Mouse (Mus musculus): ENCODE results near the gene Nr2e1. TPM values are rescaled to one million over a fixed set of nuclear protein-coding genes. Genes with fewer than 3 reads are reported as not detected.

Nr2e1 gene
- polyA plus RNA-seq, 1 experiment, result not detected

DNA sequence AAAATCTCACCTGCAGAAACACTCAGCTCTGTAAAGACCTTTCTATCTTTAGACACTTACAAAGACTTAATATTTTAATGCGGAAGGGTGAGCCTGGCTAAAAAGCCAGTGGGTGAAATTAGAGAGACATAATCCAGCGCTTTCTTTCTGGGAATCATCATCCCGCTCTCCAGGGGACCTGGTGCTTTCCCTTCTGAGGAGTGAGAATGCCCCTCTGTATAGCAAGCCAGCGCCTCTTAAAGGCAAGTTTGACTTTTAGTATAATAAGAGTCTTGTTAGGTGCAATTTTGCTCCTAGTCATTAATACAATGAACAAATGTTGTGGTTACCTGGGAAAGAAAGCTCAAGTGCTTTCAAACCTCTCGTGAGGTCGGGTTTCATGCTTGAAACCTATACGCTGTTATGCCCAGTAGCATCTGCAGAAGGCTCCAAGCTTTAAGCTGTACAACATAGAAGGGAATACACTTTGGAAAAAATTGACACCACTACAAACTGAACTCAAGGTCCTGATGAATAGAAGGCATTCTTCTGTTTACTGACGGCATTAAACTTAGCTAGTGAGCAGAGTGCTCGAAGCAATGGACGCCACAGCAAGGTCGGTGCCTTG, 59.8 kb downstream of the Nr2e1 start:
- TF ChIP-seq MYOD1 (IDR thresholded peaks at IDR 0.05; ENCODE audit: control insufficient read depth, insufficient read length, low read depth) (no peak), FOSL1 (IDR thresholded peaks at IDR 0.05; ENCODE audit: insufficient read depth, low read length, poor library complexity, severe bottlenecking) (no peak), CTCF (IDR thresholded peaks at IDR 0.05; ENCODE audit: control insufficient read depth, insufficient read depth, insufficient read length) (no peak), MYOG (IDR thresholded peaks at IDR 0.05; ENCODE audit: control insufficient read depth, extremely low read depth, insufficient read length) (no peak), USF1 (IDR thresholded peaks at IDR 0.05; ENCODE audit: low read depth) (no peak), MAX (IDR thresholded peaks at IDR 0.05) (no peak), CEBPB (IDR thresholded peaks at IDR 0.05; ENCODE audit: low read depth) (no peak)
- H3K4me3 ChIP-seq (ENCODE audit: insufficient read depth, poor library complexity, severe bottlenecking), result no peak overlapping the region
- H3K79me3 ChIP-seq (ENCODE audit: low read depth), result peaks cover 39% of the 10 kb centered on the region
- H3K27me3 ChIP-seq (ENCODE audit: control insufficient read depth, insufficient read depth, insufficient read length), result no peaks in the 10 kb centered on the region
- no peak overlapping the region for H3ac ChIP-seq (ENCODE audit: control insufficient read depth, insufficient read length, low read depth)
- peaks cover 74% of the 10 kb centered on the region for H3K79me2 ChIP-seq (ENCODE audit: control insufficient read depth, insufficient read depth)
- H3K36me3 ChIP-seq (ENCODE audit: control insufficient read depth, insufficient read depth), result peaks cover 45% of the 10 kb centered on the region

DNA sequence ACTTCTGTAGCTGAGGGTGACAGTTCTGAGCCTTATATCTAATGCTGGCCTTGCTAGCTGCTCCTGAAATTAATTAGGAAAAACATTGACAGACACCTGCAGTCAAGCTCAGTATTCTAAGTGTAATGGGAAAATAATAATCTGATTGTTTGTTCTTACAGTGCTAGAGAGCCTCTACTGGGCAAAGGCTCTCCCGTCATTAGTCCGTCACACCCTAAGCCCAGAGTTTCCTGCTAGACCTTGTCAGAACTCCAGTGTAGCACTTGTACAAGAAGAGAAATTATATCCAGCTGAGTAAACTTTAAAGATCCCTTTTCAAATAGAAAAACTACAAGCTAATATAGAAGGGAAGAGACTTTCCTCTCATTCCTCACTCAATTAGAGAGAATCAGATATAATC, 60.5 kb downstream of the Nr2e1 start:
- H3K27me3 ChIP-seq (ENCODE audit: control insufficient read depth, insufficient read depth, insufficient read length), result no peaks in the 10 kb centered on the region
- H3ac ChIP-seq (ENCODE audit: control insufficient read depth, insufficient read length, low read depth), result no peak overlapping the region
- H3K79me2 ChIP-seq (ENCODE audit: control insufficient read depth, insufficient read depth), result peaks cover 81% of the 10 kb centered on the region
- H3K4me3 ChIP-seq (ENCODE audit: insufficient read depth, poor library complexity, severe bottlenecking), result no peak overlapping the region
- H3K79me3 ChIP-seq (ENCODE audit: low read depth), result peaks cover 44% of the 10 kb centered on the region
- no peak for TF ChIP-seq CEBPB (IDR thresholded peaks at IDR 0.05; ENCODE audit: low read depth)
- no peak for TF ChIP-seq FOSL1 (IDR thresholded peaks at IDR 0.05; ENCODE audit: insufficient read depth, low read length, poor library complexity, severe bottlenecking)
- no peak for TF ChIP-seq MYOG (IDR thresholded peaks at IDR 0.05; ENCODE audit: control insufficient read depth, extremely low read depth, insufficient read length)
- no peak for TF ChIP-seq MAX (IDR thresholded peaks at IDR 0.05)
- no peak for TF ChIP-seq CTCF (IDR thresholded peaks at IDR 0.05; ENCODE audit: control insufficient read depth, insufficient read depth, insufficient read length)
- no peak for TF ChIP-seq USF1 (IDR thresholded peaks at IDR 0.05; ENCODE audit: low read depth)
- no peak for TF ChIP-seq MYOD1 (IDR thresholded peaks at IDR 0.05; ENCODE audit: control insufficient read depth, insufficient read length, low read depth)
- peaks cover 37% of the 10 kb centered on the region for H3K36me3 ChIP-seq (ENCODE audit: control insufficient read depth, insufficient read depth)

DNA sequence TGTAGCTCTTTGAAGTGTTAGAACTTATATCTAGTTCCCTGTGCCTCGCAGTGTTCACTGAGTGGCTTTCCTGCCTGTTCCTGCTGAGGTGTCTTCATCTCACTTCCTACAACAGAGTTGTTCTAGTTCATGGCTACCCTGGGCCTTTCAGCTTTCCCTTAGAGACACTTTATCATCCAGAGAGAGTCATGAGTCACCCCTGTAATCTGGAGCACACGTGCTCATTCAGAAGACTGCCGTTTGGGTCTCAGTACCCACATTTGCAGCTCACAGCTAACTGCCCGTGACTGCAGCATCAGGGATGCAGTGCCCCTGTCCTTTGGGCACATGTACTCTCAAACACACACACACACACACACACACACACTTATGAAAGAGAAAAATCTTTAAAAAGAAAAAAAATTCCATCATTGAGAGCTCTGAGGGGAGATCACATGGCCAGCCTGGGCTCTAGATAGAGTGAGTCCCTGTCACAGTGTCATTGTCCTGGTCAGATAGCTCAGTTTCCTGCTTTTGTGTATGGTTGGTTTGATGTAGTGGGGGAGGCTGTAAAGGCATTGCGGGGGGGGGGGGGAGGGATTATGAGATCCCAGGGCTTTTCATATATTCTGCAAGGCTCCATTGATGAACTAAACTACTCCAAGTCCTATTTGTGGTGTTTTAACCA, 62.0 kb downstream of the Nr2e1 start:
- Histone ChIP-seq H3K4me3 (ENCODE audit: insufficient read depth, poor library complexity, severe bottlenecking) (no peak overlapping the region), H3K79me2 (ENCODE audit: control insufficient read depth, insufficient read depth) (peaks cover 90% of the 10 kb centered on the region), H3ac (ENCODE audit: control insufficient read depth, insufficient read length, low read depth) (no peak overlapping the region), H3K36me3 (ENCODE audit: control insufficient read depth, insufficient read depth) (peaks cover 36% of the 10 kb centered on the region), H3K79me3 (ENCODE audit: low read depth) (peaks cover 56% of the 10 kb centered on the region), H3K27me3 (ENCODE audit: control insufficient read depth, insufficient read depth, insufficient read length) (no peaks in the 10 kb centered on the region)
- TF ChIP-seq MAX (IDR thresholded peaks at IDR 0.05), result no peak
- no peak for TF ChIP-seq CTCF (IDR thresholded peaks at IDR 0.05; ENCODE audit: control insufficient read depth, insufficient read depth, insufficient read length)
- no peak for TF ChIP-seq MYOD1 (IDR thresholded peaks at IDR 0.05; ENCODE audit: control insufficient read depth, insufficient read length, low read depth)
- TF ChIP-seq USF1 (IDR thresholded peaks at IDR 0.05; ENCODE audit: low read depth), result peak; percentile 63
- TF ChIP-seq FOSL1 (IDR thresholded peaks at IDR 0.05; ENCODE audit: insufficient read depth, low read length, poor library complexity, severe bottlenecking), result no peak
- no peak for TF ChIP-seq CEBPB (IDR thresholded peaks at IDR 0.05; ENCODE audit: low read depth)
- no peak for TF ChIP-seq MYOG (IDR thresholded peaks at IDR 0.05; ENCODE audit: control insufficient read depth, extremely low read depth, insufficient read length)

DNA sequence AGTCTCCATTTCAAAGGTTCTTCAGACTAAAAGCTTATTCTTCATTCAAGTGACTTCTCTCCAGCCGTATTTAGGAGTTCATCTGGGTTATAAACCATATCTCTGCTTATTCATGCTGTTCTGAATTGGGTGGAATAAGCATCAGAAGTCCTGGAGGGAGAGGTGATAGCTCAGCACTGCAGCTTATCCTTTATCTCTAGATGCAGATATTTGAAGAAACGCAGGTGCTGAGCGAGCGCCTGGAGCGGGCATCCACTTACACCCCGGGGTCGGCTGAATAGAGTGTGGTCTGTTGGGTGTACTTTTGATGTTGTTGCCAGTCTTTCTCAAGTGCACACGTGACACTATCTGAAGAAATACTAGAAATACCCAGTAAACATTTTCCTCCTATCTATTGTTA, 65.1 kb downstream of the Nr2e1 start:
- Histone ChIP-seq H3K4me3 (ENCODE audit: insufficient read depth, poor library complexity, severe bottlenecking) (no peak overlapping the region), H3K27me3 (ENCODE audit: control insufficient read depth, insufficient read depth, insufficient read length) (no peaks in the 10 kb centered on the region), H3ac (ENCODE audit: control insufficient read depth, insufficient read length, low read depth) (no peak overlapping the region), H3K79me2 (ENCODE audit: control insufficient read depth, insufficient read depth) (peaks cover 100% of the 10 kb centered on the region), H3K36me3 (ENCODE audit: control insufficient read depth, insufficient read depth) (peaks cover 25% of the 10 kb centered on the region), H3K79me3 (ENCODE audit: low read depth) (peaks cover 71% of the 10 kb centered on the region)
- TF ChIP-seq MAX (IDR thresholded peaks at IDR 0.05) (no peak), USF1 (IDR thresholded peaks at IDR 0.05; ENCODE audit: low read depth) (no peak), FOSL1 (IDR thresholded peaks at IDR 0.05; ENCODE audit: insufficient read depth, low read length, poor library complexity, severe bottlenecking) (no peak), MYOG (IDR thresholded peaks at IDR 0.05; ENCODE audit: control insufficient read depth, extremely low read depth, insufficient read length) (no peak), CTCF (IDR thresholded peaks at IDR 0.05; ENCODE audit: control insufficient read depth, insufficient read depth, insufficient read length) (no peak)

DNA sequence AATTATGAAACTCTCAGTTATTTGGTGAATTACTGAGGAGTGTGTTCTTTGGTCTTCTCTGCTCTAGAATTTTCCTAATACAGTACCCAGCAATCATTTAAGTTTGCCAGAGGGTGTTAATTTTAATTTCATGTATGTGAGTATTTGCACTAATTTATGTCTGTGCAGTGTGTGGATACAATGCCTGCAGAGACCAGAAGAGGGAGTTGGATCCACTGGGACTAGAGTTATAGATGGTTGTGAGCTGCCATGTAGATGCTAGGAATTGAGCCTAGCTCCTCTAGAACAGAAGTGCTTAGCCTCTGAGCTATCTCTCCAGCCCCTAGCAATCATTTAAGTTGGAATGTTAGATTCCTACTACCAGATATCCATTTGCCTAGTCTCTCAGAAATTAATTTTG, 69.3 kb downstream of the Nr2e1 start:
- peaks cover 100% of the 10 kb centered on the region for H3K79me2 ChIP-seq (ENCODE audit: control insufficient read depth, insufficient read depth)
- peaks cover 37% of the 10 kb centered on the region for H3K36me3 ChIP-seq (ENCODE audit: control insufficient read depth, insufficient read depth)
- no peak overlapping the region for H3K4me3 ChIP-seq (ENCODE audit: insufficient read depth, poor library complexity, severe bottlenecking)
- no peak overlapping the region for H3ac ChIP-seq (ENCODE audit: control insufficient read depth, insufficient read length, low read depth)
- no peaks in the 10 kb centered on the region for H3K27me3 ChIP-seq (ENCODE audit: control insufficient read depth, insufficient read depth, insufficient read length)
- H3K79me3 ChIP-seq (ENCODE audit: low read depth), result peaks cover 87% of the 10 kb centered on the region
- no peak for TF ChIP-seq FOSL1 (IDR thresholded peaks at IDR 0.05; ENCODE audit: insufficient read depth, low read length, poor library complexity, severe bottlenecking)

Other genes with a start within 250 kb of the Nr2e1 start
- 4.7 TPM for gene Afg1l, start 105.1 kb downstream of the Nr2e1 start, polyA plus RNA-seq (2012; fragmentation: generic; extraction: Trizol)
- gene Snx3, start 81.6 kb downstream of the Nr2e1 start, polyA plus RNA-seq (2012; fragmentation: generic; extraction: Trizol), result 174 TPM
- 7.7 TPM for gene Ostm1, start 190 bp upstream of the Nr2e1 start, polyA plus RNA-seq (2012; fragmentation: generic; extraction: Trizol)
- gene Sec63, start 177.9 kb upstream of the Nr2e1 start, polyA plus RNA-seq (2012; fragmentation: generic; extraction: Trizol), result 22.1 TPM